Mouse (Mus musculus): ENCODE data around the gene Slc9a8. TPM values are rescaled to one million over a fixed set of nuclear protein-coding genes. Genes with fewer than 3 reads are reported as not detected.

The Slc9a8 gene
- polyA plus RNA-seq, 1 experiment from 2014 or later, result 23.3 TPM

- H3K36me3 ChIP-seq, result peaks cover 30% of the 10 kb centered on the region
- no peak for ATAC-seq (ENCODE audit: insufficient number of reproducible peaks, insufficient read depth, low FRiP score, low TSS enrichment)
- no peak overlapping the region for H3K4me2 ChIP-seq (replicated peaks)
- H3K4me3 ChIP-seq, result no peak overlapping the region
- H3K27me3 ChIP-seq, result no peaks in the 10 kb centered on the region
- H3K4me1 ChIP-seq, result no peaks in the 10 kb centered on the region
- H3K9me3 ChIP-seq, result no peaks in the 10 kb centered on the region
- WGBS, result 93% methylated on average over 2 of the region's 2 CpGs
- H3K27ac ChIP-seq, result no peak overlapping the region
- H3K9ac ChIP-seq, result no peak overlapping the region
These were observed 14.1 kb downstream of the Slc9a8 start for GRCm38 (mm10) chr2:167435631-167436030.

DNA sequence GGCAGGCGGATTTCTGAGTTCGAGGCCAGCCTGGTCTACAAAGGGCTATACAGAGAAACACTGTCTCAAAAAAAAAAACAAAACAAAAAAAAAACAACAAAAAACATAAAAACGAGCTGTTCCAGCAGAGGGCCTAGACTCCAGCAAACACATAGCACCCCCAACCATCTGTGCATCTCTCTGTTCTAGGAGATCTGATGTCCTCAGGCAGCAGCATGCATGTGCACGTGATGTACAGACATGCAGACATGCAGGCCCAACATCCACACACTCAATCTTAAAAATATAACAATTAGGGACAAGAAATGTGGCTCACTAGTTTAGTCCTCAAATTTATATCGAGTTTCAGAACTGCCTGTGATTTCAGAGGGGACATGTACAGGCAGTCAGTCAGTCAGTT is 14.9 kb downstream of the Slc9a8 start:
- Histone ChIP-seq H3K4me1 (no peaks in the 10 kb centered on the region), H3K9me3 (no peaks in the 10 kb centered on the region), H3K4me2 (replicated peaks) (no peak overlapping the region), H3K4me3 (no peak overlapping the region), H3K9ac (no peak overlapping the region), H3K36me3 (peaks cover 36% of the 10 kb centered on the region), H3K27ac (no peak overlapping the region), H3K27me3 (no peaks in the 10 kb centered on the region)
- ATAC-seq (ENCODE audit: insufficient number of reproducible peaks, insufficient read depth, low FRiP score, low TSS enrichment), result no peak
- 84% methylated on average over 5 of the region's 5 CpGs for WGBS

- 98% methylated on average over 3 of the region's 3 CpGs for WGBS
- H3K36me3 ChIP-seq, result peaks cover 46% of the 10 kb centered on the region
These were observed 17.9 kb downstream of the Slc9a8 start for GRCm38 (mm10) chr2:167439422-167439821.

DNA sequence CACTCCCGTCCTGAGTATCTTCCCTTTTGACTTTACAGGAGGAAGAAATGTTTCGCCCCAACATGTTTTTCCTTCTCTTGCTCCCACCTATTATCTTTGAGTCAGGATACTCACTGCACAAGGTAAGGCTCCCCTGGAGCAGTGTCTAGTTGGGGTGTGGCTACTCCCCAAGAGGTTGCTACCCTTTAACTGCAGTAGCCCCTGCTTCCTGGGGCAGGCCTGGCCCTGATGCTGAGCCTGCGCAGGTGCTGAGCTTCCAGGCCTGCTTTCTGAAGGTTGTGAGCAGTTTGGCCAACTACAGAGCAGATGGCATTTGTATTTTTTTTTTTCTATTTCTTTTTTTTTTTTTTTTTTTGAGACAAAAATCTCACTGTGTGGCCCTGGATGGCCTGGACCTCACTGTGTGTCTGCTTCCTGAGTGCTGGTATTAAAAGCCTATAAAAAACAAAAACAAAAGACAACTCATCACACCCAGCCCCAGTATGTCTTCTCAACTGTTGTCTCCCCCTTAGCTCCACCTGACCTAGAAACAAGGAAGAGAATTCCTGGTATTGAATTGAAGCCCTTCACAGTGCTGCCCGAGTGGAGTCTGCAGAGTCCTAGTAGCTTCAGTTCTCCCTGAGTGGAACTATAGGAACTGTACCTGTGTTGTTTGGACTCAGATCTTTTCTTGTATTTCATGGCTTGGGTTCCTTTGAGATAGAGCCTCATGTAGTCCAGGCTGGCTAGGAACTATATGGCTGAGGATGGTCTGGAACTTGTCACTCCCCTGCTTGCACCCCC is 22.1 kb downstream of the Slc9a8 start:
- no peaks in the 10 kb centered on the region for H3K9me3 ChIP-seq
- WGBS, result 92% methylated on average over 4 of the region's 4 CpGs
- H3K4me3 ChIP-seq, result no peak overlapping the region
- no peaks in the 10 kb centered on the region for H3K27me3 ChIP-seq
- ATAC-seq (ENCODE audit: insufficient number of reproducible peaks, insufficient read depth, low FRiP score, low TSS enrichment), result no peak
- no peak overlapping the region for H3K27ac ChIP-seq
- H3K9ac ChIP-seq, result no peak overlapping the region
- peaks cover 46% of the 10 kb centered on the region for H3K36me3 ChIP-seq
- H3K4me1 ChIP-seq, result peaks cover 6% of the 10 kb centered on the region; the same call in 1 of the 2 replicates
- H3K4me2 ChIP-seq (replicated peaks), result no peak overlapping the region

More at GRCm38 (mm10) chr2:167439422-167439821, 17.9 kb downstream of the Slc9a8 start:
- Histone ChIP-seq H3K4me2 (replicated peaks) (no peak overlapping the region), H3K27ac (no peak overlapping the region), H3K9me3 (no peaks in the 10 kb centered on the region), H3K27me3 (no peaks in the 10 kb centered on the region), H3K9ac (no peak overlapping the region), H3K4me3 (no peak overlapping the region), H3K4me1 (no peaks in the 10 kb centered on the region)
- no peak for ATAC-seq (ENCODE audit: insufficient number of reproducible peaks, insufficient read depth, low FRiP score, low TSS enrichment)

GRCm38 (mm10) chr2:167445911-167446780 is 24.6 kb downstream of the Slc9a8 start:
- no peaks in the 10 kb centered on the region for H3K27me3 ChIP-seq
- ATAC-seq (ENCODE audit: insufficient number of reproducible peaks, insufficient read depth, low FRiP score, low TSS enrichment), result no peak
- peaks cover 56% of the 10 kb centered on the region for H3K36me3 ChIP-seq
- no peak overlapping the region for H3K9ac ChIP-seq
- no peaks in the 10 kb centered on the region for H3K9me3 ChIP-seq
- H3K4me2 ChIP-seq (replicated peaks), result no peak overlapping the region
- WGBS, result 80% methylated on average over 20 of the region's 20 CpGs
- H3K4me3 ChIP-seq, result no peak overlapping the region
- peak overlapping the region; percentile 58 for H3K27ac ChIP-seq
- peaks cover 6% of the 10 kb centered on the region; the same call in 1 of the 2 replicates for H3K4me1 ChIP-seq

GRCm38 (mm10) chr2:167447207-167447606 is 25.7 kb downstream of the Slc9a8 start:
- Histone ChIP-seq H3K4me2 (replicated peaks) (no peak overlapping the region), H3K27ac (0 out of 2 replicates have a peak overlapping the region, but pooled peaks have one; percentile 59), H3K9me3 (no peaks in the 10 kb centered on the region), H3K9ac (no peak overlapping the region), H3K36me3 (peaks cover 54% of the 10 kb centered on the region), H3K27me3 (no peaks in the 10 kb centered on the region), H3K4me3 (no peak overlapping the region), H3K4me1 (peaks cover 6% of the 10 kb centered on the region; the same call in 1 of the 2 replicates)
- WGBS, result 91% methylated on average over 7 of the region's 7 CpGs
- no peak for ATAC-seq (ENCODE audit: insufficient number of reproducible peaks, insufficient read depth, low FRiP score, low TSS enrichment)

- Histone ChIP-seq H3K9me3 (no peaks in the 10 kb centered on the region), H3K4me3 (no peak overlapping the region), H3K4me2 (replicated peaks) (no peak overlapping the region), H3K9ac (no peak overlapping the region), H3K27me3 (no peaks in the 10 kb centered on the region), H3K36me3 (peaks cover 53% of the 10 kb centered on the region), H3K27ac (no peak overlapping the region), H3K4me1 (peaks cover 6% of the 10 kb centered on the region; the same call in 1 of the 2 replicates)
- WGBS, result 89% methylated on average over 8 of the region's 8 CpGs
- no peak; the same call in 1 of the 2 replicates for ATAC-seq (ENCODE audit: insufficient number of reproducible peaks, insufficient read depth, low FRiP score, low TSS enrichment)
These were observed 26.1 kb downstream of the Slc9a8 start for GRCm38 (mm10) chr2:167447629-167448028.

- ATAC-seq (ENCODE audit: insufficient number of reproducible peaks, insufficient read depth, low FRiP score, low TSS enrichment), result no peak
- Histone ChIP-seq H3K9me3 (no peaks in the 10 kb centered on the region), H3K36me3 (peaks cover 59% of the 10 kb centered on the region), H3K4me3 (no peak overlapping the region), H3K27me3 (no peaks in the 10 kb centered on the region), H3K4me1 (peaks cover 6% of the 10 kb centered on the region; the same call in 1 of the 2 replicates), H3K27ac (no peak overlapping the region), H3K4me2 (replicated peaks) (no peak overlapping the region), H3K9ac (no peak overlapping the region)
- WGBS, result 92% methylated on average over 21 of the region's 21 CpGs
These were observed 28.1 kb downstream of the Slc9a8 start for GRCm38 (mm10) chr2:167449331-167450275.

DNA sequence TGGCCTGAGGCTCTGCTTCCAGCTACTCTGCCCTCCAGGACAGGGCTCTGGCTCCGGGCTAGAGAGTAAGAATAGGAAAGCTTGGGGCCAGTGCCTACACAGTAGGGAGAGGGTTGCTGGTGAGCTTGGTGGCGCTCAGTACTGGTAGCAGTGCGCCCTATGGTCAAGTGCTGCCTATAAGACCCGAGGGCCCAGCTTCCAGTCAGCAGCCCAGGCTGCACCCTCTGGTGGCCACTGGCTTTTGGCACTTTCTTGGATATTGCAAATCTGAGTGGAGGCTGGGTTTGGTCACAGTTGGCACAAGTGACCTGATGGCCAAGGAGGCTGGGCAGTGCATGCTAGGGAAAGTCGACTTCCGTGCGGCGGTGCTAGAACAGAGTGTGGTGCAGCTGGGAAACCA is 29.1 kb downstream of the Slc9a8 start:
- H3K27ac ChIP-seq, result no peak overlapping the region
- H3K27me3 ChIP-seq, result no peaks in the 10 kb centered on the region
- H3K4me3 ChIP-seq, result no peak overlapping the region
- peaks cover 62% of the 10 kb centered on the region for H3K36me3 ChIP-seq
- no peak for ATAC-seq (ENCODE audit: insufficient number of reproducible peaks, insufficient read depth, low FRiP score, low TSS enrichment)
- no peak overlapping the region for H3K4me2 ChIP-seq (replicated peaks)
- no peaks in the 10 kb centered on the region for H3K9me3 ChIP-seq
- H3K4me1 ChIP-seq, result peaks cover 6% of the 10 kb centered on the region; the same call in 1 of the 2 replicates
- H3K9ac ChIP-seq, result no peak overlapping the region
- WGBS, result 90% methylated on average over 8 of the region's 8 CpGs

DNA sequence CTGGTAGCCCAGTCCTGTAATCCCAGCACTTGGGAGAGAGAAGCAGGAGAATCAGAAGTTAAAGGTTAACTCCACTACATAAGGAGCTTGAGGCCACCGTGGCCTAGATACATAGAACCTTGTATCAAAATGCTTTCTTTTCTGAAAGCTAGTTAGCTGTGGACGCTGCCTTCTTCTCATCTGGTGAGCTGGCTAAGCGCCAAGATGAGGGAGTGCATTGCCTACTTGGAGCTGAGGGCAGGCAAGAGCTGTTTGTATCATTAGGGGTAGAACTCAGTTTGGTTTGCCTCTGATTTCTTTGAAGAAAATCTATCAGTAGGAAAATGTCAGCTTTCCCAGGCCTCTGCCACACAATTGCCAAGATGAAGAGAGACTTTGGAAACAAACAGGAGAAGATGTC is 32.3 kb downstream of the Slc9a8 start:
- H3K27ac ChIP-seq, result no peak overlapping the region
- H3K4me3 ChIP-seq, result no peak overlapping the region
- no peak for ATAC-seq (ENCODE audit: insufficient number of reproducible peaks, insufficient read depth, low FRiP score, low TSS enrichment)
- no peak overlapping the region for H3K4me2 ChIP-seq (replicated peaks)
- H3K9me3 ChIP-seq, result no peaks in the 10 kb centered on the region
- H3K27me3 ChIP-seq, result no peaks in the 10 kb centered on the region
- peaks cover 85% of the 10 kb centered on the region for H3K36me3 ChIP-seq
- WGBS, result 90% methylated on average over 3 of the region's 3 CpGs
- no peaks in the 10 kb centered on the region for H3K4me1 ChIP-seq
- H3K9ac ChIP-seq, result no peak overlapping the region
